Mouse (Mus musculus): ENCODE data around the gene Hdac10.
A peak's percentile ranks its signal among the peaks of the same experiment; 100 is the strongest.

DNA sequence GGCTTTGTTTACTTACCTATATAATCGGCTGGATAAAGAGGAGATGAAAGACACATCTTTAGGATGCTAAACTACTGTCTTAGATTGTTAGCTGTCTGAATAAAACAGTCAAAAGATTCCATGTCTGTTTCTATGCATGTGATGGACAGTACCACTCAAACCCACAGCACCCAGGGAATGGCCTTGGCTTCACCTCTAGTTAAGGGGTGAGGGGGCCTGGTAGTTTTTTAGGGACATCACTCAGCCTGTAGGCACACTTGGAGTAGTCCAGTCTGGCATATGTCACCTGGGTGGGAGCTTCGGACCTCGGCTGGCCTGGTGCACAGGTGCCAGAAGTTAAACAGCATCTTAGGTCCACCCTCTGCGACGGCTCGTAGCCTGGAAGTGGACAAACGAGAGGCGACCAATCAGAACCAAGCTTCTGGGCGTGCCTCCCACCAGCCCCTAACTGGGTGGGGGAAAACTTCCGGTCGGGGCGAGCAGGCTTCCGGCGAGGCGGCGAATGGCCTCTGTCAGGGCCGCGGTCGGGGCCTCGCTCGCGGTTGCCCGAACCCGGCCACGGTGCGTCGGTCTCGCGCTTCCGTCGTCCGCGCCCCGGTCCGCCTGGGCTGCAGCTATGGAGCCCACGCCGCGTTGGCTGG, 39.8 kb downstream of the Hdac10 start, which contains the start of gene Selenoo:
- TF ChIP-seq CTCF (conservative IDR thresholded peaks at IDR 0.05 in 1 of 2, IDR thresholded peaks at IDR 0.05 in 1 of 2; ENCODE audit: low read depth in 2 of 2, low read length in 2 of 2) (no peak), TCF12 (IDR thresholded peaks at IDR 0.05; ENCODE audit: low read depth, low read length) (peak; percentile 76; the same call in 1 of the 2 replicates), CHD2 (IDR thresholded peaks at IDR 0.05; ENCODE audit: low read length) (peak; percentile 40; the same call in 1 of the 2 replicates), CHD1 (IDR thresholded peaks at IDR 0.05; ENCODE audit: low read depth, low read length) (no peak), POLR2A (IDR thresholded peaks at IDR 0.05; ENCODE audit: low read depth, low read length) (peak; percentile 91), GABPA (IDR thresholded peaks at IDR 0.05; ENCODE audit: insufficient replicate concordance, low read depth, low read length) (no peak), MXI1 (IDR thresholded peaks at IDR 0.05; ENCODE audit: low read depth, low read length) (peak; percentile 80), SMC3 (IDR thresholded peaks at IDR 0.05; ENCODE audit: low read depth, low read length) (no peak), TBP (conservative IDR thresholded peaks at IDR 0.05; ENCODE audit: low read depth, low read length) (peak; percentile 75; the same call in 1 of the 2 replicates), ZC3H11A (IDR thresholded peaks at IDR 0.05; ENCODE audit: low read depth, low read length) (no peak), EP300 (IDR thresholded peaks at IDR 0.05; ENCODE audit: low read length) (no peak), RAD21 (IDR thresholded peaks at IDR 0.05; ENCODE audit: low read depth, low read length) (no peak), ETS1 (conservative IDR thresholded peaks at IDR 0.05; ENCODE audit: low read depth, low read length) (no peak)
